Mouse (Mus musculus) layer of hippocampus, adult 9-11 months (tissue): ENCODE measurements around the gene Amh.
A peak's percentile ranks its signal among the peaks of the same experiment; 100 is the strongest.

ENCODE experiments used
- DNase-seq: peaks from one replicate; pipeline ENCODE4 v3.0.0; 2022

The Amh gene

GRCm38 (mm10) chr10:80804916-80805315 is at the start of gene Amh:
Gene Amh (plus strand): TSS chr10:80805243.
- no peak for DNase-seq

GRCm38 (mm10) chr10:80755291-80756015 is 49.6 kb upstream of the Amh start:
- DNase-seq: no peak

GRCm38 (mm10) chr10:80756099-80756498 is 48.9 kb upstream of the Amh start:
- DNase-seq: no peak

- DNase-seq: no peak
Observed at GRCm38 (mm10) chr10:80756509-80756908, 48.5 kb upstream of the Amh start.

GRCm38 (mm10) chr10:80756967-80757366 is 48.1 kb upstream of the Amh start:
- peak; percentile 63 for DNase-seq

- DNase-seq: peak; percentile 87
Observed at GRCm38 (mm10) chr10:80757717-80758116, 47.3 kb upstream of the Amh start.

- no peak for DNase-seq
Observed at GRCm38 (mm10) chr10:80758651-80759050, 46.4 kb upstream of the Amh start.

GRCm38 (mm10) chr10:80760596-80761524 is 44.2 kb upstream of the Amh start:
- no peak for DNase-seq

GRCm38 (mm10) chr10:80761821-80762220 is 43.2 kb upstream of the Amh start:
- DNase-seq: no peak

GRCm38 (mm10) chr10:80763502-80763901 is 41.5 kb upstream of the Amh start:
- no peak for DNase-seq

- DNase-seq: no peak
Observed at GRCm38 (mm10) chr10:80765746-80766145, 39.3 kb upstream of the Amh start.

GRCm38 (mm10) chr10:80766161-80766815 is 38.8 kb upstream of the Amh start:
- no peak for DNase-seq

GRCm38 (mm10) chr10:80768365-80768764 is 36.7 kb upstream of the Amh start:
- DNase-seq: no peak

GRCm38 (mm10) chr10:80773816-80774215 is 31.2 kb upstream of the Amh start:
- DNase-seq: no peak

- DNase-seq: peak; percentile 94
Observed at GRCm38 (mm10) chr10:80774549-80774948, 30.5 kb upstream of the Amh start.

- DNase-seq: no peak
Observed at GRCm38 (mm10) chr10:80774981-80775380, 30.1 kb upstream of the Amh start.

- no peak for DNase-seq
Observed at GRCm38 (mm10) chr10:80775731-80776130, 29.3 kb upstream of the Amh start.

GRCm38 (mm10) chr10:80776358-80776869 is 28.6 kb upstream of the Amh start:
- no peak for DNase-seq

GRCm38 (mm10) chr10:80777123-80777522 is 27.9 kb upstream of the Amh start:
- DNase-seq: no peak

- no peak for DNase-seq
Observed at GRCm38 (mm10) chr10:80779565-80779964, 25.5 kb upstream of the Amh start.

GRCm38 (mm10) chr10:80784302-80784701 is 20.7 kb upstream of the Amh start:
- no peak for DNase-seq

- DNase-seq: no peak
Observed at GRCm38 (mm10) chr10:80784871-80785270, 20.2 kb upstream of the Amh start.

- DNase-seq: no peak
Observed at GRCm38 (mm10) chr10:80785963-80786362, 19.1 kb upstream of the Amh start.
